Mouse (Mus musculus) kidney, adult 2 months (tissue): Measurements from ENCODE around the gene Pcgf2. TPM values are rescaled to one million over a fixed set of nuclear protein-coding genes. Genes with fewer than 3 reads are reported as not detected.
A peak's percentile ranks its signal among the peaks of the same experiment; 100 is the strongest.

Experiments
- DNase-seq: peaks from one replicate; pipeline ENCODE4 v3.0.0; 2021
- H3K27ac ChIP-seq: fragments of 200-500 bp; 2 replicates; pipeline ENCODE4 v1.5.1; 2012; ENCODE audit warnings: low read depth, low read length, control low read depth, inconsistent platforms; ENCODE audit not compliant: insufficient read depth
- H3K27me3 ChIP-seq: fragments of 200-500 bp; replicated peaks from 2 replicates; pipeline ENCODE4 v1.6.1; 2012; ENCODE audit warnings: mild to moderate bottlenecking, moderate library complexity, low read length, inconsistent platforms; ENCODE audit not compliant: control insufficient read depth, insufficient read depth
- H3K36me3 ChIP-seq: fragments of 200-500 bp; 2 replicates; pipeline ENCODE4 v1.6.1; 2012; ENCODE audit warnings: mild to moderate bottlenecking, moderate library complexity, low read length, inconsistent platforms; ENCODE audit not compliant: control insufficient read depth, insufficient read depth
- H3K4me1 ChIP-seq: fragments of 200-500 bp; 2 replicates; pipeline ENCODE4 v1.6.1; 2011; ENCODE audit warnings: low read length; ENCODE audit not compliant: control insufficient read depth, insufficient read depth
- H3K4me3 ChIP-seq: fragments of 200-500 bp; 2 replicates; pipeline ENCODE4 v1.5.1; 2011; ENCODE audit warnings: mild to moderate bottlenecking, low read depth, low read length, control low read depth; ENCODE audit not compliant: insufficient read depth
- CTCF ChIP-seq: fragments of 200-500 bp; conservative IDR thresholded peaks from 2 replicates; pipeline ENCODE4 v1.5.1; 2011; ENCODE audit warnings: low read depth, mild to moderate bottlenecking, control low read depth, low read length, moderate library complexity, mixed read lengths; ENCODE audit not compliant: insufficient read depth, insufficient read length
- POLR2A ChIP-seq: fragments of 200-500 bp; IDR thresholded peaks from one replicate; pipeline ENCODE4 v1.6.1; 2011; ENCODE audit warnings: low read depth, low read length, control low read depth
- WGBS: fragments of 180-500 bp; shearing (Covaris S2); methylation state at CpG from one replicate; pipeline ENCODE4 v1.1.7; 2018; 5-methylcytosine and 5-hydroxymethylcytosine counted together
- polyA plus RNA-seq: library from polyadenylated mRNA; depleted of rRNA; stranded (reverse); fragments of >200 nt; gene quantifications from 2 replicates; pipeline ENCODE4 v1.2.3, GENCODE M21; 2012

Pcgf2 gene
- polyA plus RNA-seq, 1 experiment: 53.9 TPM

DNA sequence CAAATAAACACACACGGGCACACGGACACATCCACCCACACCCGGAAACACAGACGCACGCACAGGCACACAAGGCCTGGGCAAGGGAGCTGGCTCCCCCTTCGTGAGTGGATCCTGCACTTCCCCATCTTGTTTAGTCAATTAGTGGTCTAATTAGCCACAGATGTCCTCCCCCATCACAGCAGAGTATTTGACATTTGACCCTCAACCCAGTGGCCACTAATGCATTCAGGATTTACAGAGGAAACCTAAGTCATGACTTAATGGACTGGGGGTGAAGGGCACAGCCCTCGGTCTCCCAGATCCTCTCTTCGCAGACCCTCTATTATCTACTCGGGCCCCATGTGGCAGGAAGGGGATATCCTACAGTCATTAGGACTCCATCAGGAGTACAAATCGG is 33.4 kb upstream of the Pcgf2 start:
- no peak for TF ChIP-seq POLR2A
- TF ChIP-seq CTCF: no peak
- no peak overlapping the region for H3K27ac ChIP-seq
- DNase-seq: no peak
- no peaks in the 10 kb centered on the region for H3K36me3 ChIP-seq
- no peaks in the 10 kb centered on the region for H3K4me1 ChIP-seq
- no peak overlapping the region for H3K4me3 ChIP-seq
- WGBS: 42% methylated on average over 10 of the region's 10 CpGs
- no peaks in the 10 kb centered on the region for H3K27me3 ChIP-seq

DNA sequence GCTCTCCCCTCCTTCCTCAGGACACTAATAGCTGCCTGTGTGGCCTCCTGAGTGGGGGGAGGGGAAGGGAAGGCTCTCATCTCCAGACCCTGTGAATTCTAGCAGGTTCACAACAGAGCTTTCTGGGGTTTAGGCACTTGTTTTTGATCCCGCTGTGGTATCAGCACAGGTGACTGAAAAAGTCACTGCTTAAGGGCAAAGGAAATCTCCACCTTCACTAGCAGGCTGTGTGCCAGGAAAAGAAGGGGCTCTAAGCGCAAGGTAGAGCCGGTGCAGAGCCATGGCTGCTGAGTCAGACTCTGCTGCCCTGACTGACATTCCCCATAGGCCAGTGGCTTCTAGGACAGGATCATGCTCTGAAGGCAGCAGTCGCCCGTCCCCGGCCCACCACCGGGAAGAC is 28.4 kb upstream of the Pcgf2 start:
- H3K36me3 ChIP-seq: no peaks in the 10 kb centered on the region
- no peaks in the 10 kb centered on the region for H3K4me1 ChIP-seq
- DNase-seq: no peak
- no peaks in the 10 kb centered on the region for H3K27me3 ChIP-seq
- no peak overlapping the region for H3K27ac ChIP-seq
- 76% methylated on average over 7 of the region's 7 CpGs for WGBS
- no peak for TF ChIP-seq CTCF
- TF ChIP-seq POLR2A: no peak
- H3K4me3 ChIP-seq: no peak overlapping the region

DNA sequence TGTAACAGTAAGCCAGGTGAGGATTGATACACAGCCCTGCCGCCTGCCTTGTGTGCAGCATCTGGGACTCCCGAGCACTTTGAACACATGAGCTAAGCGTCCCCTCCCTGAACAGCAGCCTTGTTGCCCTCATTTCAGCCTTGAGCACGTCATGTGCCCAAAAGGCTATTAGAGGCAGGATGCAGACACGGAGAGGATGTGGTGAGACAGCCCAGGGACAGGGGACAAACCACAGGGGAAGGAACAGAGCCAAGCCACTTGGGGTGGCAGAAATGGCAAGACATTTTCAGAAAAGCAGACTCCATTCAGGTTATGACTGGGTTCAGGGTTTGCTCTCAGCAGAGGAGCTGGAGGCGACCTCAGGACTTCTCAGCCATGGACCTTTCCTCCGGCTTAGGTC is 28.0 kb upstream of the Pcgf2 start:
- Histone ChIP-seq H3K4me1 (no peaks in the 10 kb centered on the region), H3K27ac (no peak overlapping the region), H3K4me3 (no peak overlapping the region), H3K27me3 (no peaks in the 10 kb centered on the region), H3K36me3 (no peaks in the 10 kb centered on the region)
- TF ChIP-seq CTCF: no peak
- no peak for TF ChIP-seq POLR2A
- WGBS: 75% methylated on average over 7 of the region's 7 CpGs
- DNase-seq: peak; percentile 33

DNA sequence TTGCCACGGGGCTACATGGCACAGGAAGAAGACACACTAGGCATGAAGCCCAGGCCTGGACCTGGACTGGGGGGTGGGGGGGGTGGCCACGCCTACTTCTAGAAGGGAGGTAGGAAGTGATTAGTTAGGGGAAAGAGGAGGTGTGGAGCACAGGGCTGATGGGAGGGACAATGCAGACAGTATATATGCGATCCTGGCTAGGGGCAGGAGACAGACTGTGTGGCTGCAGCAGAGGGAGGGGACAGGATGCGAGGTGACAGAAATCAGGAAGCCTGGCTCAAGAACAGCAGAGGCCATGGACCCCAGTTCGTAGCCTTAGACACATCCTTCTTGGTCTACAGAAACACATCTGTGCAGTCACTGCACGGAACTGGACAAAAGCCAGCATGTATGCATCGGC is 23.4 kb upstream of the Pcgf2 start:
- Histone ChIP-seq H3K27ac (no peak overlapping the region), H3K27me3 (no peaks in the 10 kb centered on the region), H3K36me3 (no peaks in the 10 kb centered on the region), H3K4me1 (no peaks in the 10 kb centered on the region), H3K4me3 (no peak overlapping the region)
- DNase-seq: no peak
- TF ChIP-seq CTCF (no peak), POLR2A (no peak)
- 65% methylated on average over 7 of the region's 7 CpGs for WGBS

DNA sequence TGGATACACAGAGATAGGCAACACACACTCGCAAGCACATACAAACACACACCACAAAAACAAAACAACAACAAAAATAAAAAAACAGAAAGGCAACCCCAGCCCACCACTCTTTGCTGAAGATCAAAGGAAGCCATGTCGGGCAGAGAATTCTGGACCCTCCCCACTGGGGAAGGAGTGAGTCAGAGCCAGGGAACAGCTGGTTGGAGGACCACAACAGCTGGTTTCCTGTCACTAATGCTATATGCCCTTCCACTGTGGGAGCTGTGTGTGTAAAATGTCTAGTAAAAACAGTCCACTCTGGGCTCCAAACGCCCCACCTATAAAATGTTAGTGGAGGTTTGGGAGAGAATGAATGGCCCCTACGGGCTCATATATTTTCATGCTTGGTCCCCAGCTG is 21.0 kb upstream of the Pcgf2 start:
- Histone ChIP-seq H3K27me3 (no peaks in the 10 kb centered on the region), H3K4me1 (no peaks in the 10 kb centered on the region), H3K27ac (no peak overlapping the region), H3K36me3 (no peaks in the 10 kb centered on the region), H3K4me3 (no peak overlapping the region)
- WGBS: 90% methylated on average over 4 of the region's 4 CpGs
- TF ChIP-seq CTCF: no peak
- no peak for TF ChIP-seq POLR2A
- no peak for DNase-seq

DNA sequence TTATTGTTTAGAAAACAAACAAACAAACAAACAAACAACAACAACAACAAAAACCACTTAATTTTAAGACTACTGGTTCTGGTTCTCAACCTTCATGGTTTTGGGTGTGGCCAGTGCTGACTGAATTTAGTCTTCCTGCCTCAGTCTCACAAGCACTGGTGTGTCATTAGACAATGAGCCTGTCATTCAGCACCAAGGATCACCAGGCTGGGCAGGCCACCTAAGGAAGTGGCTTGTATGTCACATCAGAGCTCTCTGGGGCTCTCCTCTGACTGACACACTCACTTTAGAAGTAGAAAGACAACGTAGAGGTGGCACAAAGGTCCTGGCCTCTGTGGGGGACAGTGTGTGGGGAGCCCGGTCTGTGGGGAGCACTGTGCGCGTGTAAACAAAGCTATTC is 18.7 kb upstream of the Pcgf2 start:
- 77% methylated on average over 4 of the region's 4 CpGs for WGBS
- Histone ChIP-seq H3K36me3 (no peaks in the 10 kb centered on the region), H3K27me3 (no peaks in the 10 kb centered on the region), H3K4me3 (no peak overlapping the region), H3K27ac (no peak overlapping the region), H3K4me1 (no peaks in the 10 kb centered on the region)
- no peak for DNase-seq
- no peak for TF ChIP-seq CTCF
- TF ChIP-seq POLR2A: no peak

DNA sequence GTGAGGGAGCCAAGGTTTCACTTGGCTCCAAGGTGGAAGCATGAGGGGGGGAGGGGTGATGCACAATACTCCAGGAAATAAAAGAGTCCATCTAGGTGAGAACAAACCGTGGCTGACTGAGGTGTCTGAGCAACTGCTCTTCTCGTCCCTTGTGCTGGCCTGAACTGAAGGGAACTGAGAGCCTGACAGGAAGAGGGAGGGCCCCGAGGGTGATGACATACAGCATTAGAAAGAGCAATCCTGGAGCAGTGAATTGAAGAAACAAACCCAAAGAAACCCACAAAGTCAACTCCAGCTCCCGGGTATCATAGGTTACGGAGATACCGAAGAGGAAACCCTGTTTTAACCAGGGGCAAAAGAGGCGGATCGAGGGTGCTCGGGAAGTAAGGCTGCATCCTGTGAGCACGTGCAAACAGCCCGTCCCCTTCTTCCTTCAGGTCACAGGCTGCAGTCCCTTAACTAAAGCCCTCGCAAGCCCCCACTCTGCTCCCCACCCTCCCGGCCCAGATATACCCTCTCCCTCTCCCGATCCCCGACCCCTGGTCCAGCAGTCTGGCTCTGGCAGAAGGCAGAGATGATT is 18.1 kb upstream of the Pcgf2 start:
- Histone ChIP-seq H3K4me1 (no peaks in the 10 kb centered on the region), H3K4me3 (no peak overlapping the region), H3K36me3 (no peaks in the 10 kb centered on the region), H3K27me3 (no peaks in the 10 kb centered on the region), H3K27ac (no peak overlapping the region)
- 66% methylated on average over 15 of the region's 15 CpGs for WGBS
- DNase-seq: no peak
- TF ChIP-seq CTCF (no peak), POLR2A (no peak)
